Mouse (Mus musculus) central nervous system, embryonic 14 days (tissue): ENCODE results near the gene Sult2b1. TPM values are rescaled to one million over a fixed set of nuclear protein-coding genes. Genes with fewer than 3 reads are reported as not detected.

ENCODE experiments used
- polyA plus RNA-seq: library from polyadenylated mRNA; depleted of rRNA; stranded (reverse); fragments of >200 nt; gene quantifications from 2 replicates; pipeline ENCODE4 v1.2.3, GENCODE M21; 2012; rRNA removed

Sult2b1 gene
- 1.2 and 2.1 TPM in 2 replicates for polyA plus RNA-seq

DNA sequence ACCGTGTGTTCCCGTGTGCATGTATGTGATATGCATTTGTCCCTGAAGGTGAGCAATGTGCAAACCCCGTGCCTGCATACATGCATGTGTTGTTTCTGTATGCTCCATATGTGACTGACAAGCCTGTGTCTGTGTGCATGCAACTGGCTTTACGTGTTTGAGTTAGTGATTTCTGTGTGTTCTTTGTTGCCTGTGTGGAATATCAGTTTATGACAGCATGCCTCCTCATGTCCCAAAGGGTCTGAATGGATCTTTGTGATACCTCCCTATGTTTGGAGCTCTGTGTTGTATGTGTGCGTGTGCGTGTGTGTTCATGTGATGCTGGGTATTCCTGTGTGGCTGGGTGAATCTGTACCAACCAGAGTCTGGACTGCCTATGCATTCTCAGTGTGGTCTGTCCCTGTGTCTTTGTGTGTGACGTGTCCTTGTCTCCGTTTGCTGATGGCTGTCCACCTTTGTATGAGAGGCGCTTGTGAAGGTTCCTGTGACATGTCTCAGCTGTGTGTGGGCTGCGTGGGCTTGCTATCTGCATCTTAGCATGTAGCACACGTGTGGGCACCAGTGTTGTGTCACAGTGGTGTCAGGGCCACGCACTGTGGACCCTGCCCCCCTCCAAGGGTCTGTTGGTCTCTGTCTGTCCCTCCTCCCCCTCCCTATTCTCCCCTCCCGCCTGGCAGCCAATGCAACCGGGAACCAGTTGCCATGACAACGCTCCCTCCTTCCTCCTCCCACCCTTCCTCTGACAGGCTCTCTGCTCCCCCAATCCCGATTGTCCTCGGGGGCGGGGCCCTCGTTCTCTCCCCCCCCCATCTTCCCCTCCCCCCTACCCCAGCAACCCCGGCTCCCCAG, at the start of gene Sult2b1:
Gene Sult2b1 (minus strand): TSS at position 146 of the 849 bp plus-strand sequence.

DNA sequence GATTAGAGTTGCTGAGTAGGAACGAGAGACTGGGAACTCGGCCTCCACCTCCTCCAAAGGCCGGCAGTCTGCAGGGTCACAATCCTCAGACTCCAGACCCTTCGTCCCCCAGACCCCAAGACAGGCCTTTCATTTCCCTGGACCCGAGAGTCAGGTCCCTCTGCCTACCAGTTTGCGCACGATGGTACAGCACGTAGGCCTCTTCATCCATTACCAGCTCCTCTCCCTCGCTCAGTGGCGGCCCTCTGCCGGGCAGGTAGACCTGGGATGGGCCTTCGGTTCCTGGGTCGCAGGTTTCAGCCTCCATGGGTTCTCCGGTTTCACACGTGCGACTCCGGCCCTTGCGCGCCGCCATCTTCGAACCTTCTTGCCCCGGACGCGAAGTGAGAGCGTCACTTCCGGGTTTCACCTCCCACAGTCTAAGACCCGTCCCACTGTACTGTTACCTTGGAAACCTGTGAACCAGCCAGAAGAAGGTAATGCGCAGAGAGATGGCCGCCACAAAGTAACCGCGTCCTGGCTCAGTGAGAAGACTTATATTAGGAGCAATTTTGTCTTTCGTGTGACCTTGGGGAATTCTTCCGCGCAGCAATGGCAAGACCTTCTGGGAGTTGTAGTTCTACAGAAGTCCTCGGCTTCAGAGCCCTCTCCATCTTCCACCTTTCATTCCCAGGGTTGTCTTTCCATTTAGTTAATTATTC, 46.1 kb upstream of the Sult2b1 start, which contains the start of gene Grwd1:
Gene Grwd1 (minus strand): TSS at position 518 of the 701 bp plus-strand sequence.

DNA sequence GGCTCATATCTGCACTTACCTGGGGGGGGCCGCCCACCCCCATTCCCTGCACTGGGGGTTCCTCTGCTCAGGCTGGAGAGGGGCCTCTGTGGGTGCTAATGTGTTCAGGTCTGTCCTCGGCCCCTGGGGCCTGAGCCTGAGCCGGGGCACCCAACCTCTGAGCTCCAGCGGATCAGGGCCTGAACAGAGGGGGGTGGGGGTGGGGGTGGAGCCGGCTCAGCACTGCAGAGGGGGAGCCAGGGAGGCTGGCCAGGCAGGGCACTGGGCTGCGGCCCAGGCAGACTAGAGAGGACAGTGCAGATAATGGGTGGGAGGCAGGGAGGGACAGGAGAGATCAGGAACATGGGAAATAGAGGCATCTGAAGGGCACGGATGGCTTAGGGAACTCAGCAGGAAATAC, 40.1 kb upstream of the Sult2b1 start, which contains the start of gene Kcnj14:
Gene Kcnj14 (minus strand): TSS at position 185 of the 400 bp plus-strand sequence.

DNA sequence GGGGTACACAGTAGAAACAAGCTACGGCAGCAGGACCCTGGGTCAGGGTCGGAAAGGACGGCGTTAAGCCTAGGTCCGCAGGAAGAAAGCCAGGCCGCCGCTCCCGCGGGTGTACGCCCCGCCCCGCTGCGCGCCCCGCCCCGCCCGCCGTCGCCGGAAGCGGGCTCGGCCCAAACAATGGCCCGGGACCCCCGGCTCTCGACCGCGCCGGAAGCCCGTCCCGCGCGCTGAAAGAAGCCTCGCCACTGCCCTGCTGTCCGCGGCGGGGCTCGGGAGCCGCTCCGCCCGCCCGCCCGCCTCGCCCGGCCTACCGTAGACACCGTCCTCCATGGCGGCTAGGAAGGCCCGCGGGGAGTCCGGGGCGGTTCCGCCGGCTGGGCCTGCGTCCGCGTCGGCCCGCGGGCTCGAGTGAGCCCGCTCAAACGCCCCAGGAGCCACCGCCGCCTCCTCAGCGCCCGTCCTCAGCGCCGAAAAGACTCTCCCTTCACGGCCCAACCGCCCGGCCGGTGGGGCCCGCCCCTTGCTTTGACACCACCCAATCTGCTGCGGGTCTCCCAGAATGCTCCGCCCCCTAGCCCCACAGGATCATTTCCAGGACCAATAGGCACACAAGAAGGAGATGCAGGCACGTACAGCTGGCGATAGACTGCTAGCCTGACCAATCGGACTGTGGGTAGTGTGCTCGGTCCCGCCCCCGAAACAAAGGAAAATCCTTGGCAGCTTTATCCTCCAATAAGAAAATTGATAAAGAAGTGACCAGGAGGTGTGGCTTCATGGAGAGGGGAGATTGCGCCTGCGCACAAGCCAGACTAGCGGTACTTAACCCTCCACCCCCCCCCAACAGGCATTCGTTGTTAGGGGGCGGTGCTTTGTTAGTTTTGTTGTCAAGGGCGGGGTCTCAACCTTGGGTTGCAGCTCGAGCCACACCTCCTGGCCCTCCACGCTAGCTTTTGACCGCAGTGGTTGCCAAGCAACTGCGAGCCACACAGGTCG, 29.6 kb upstream of the Sult2b1 start, which contains the start of gene Cyth2:
Gene Cyth2 (minus strand): TSS at position 795 of the 993 bp plus-strand sequence.

DNA sequence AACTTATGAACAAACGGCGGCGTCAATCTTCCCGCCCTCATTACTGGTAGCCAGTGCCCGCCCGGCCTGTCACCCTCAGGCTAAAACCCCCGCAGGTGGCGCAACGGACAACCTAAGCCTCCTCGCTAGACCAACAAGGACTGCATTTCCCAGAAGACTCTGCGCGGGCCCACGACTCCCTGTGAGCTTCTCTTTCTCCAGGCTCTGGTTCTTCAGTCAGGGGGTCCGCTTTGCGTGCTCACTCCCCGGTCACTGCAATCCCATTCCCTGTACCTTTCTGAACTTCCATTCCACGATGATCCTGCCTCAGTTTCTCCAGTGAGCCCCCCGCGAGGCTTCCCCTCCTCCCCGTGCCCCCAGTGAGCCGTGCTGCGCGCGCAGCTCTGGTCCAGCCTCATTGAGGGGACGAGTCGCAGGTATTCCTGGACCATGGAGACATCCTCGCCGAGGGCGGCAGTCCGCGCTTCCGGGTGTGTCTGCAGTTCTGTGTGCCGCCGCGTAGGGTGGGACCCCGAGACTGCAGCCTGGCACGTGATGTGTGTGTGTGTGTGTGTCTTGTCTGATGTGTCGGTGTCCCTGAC, 868 bp downstream of the Sult2b1 start, which contains the start of gene Lmtk3:
Gene Lmtk3 (plus strand): TSS at position 228 of the 581 bp plus-strand sequence.

DNA sequence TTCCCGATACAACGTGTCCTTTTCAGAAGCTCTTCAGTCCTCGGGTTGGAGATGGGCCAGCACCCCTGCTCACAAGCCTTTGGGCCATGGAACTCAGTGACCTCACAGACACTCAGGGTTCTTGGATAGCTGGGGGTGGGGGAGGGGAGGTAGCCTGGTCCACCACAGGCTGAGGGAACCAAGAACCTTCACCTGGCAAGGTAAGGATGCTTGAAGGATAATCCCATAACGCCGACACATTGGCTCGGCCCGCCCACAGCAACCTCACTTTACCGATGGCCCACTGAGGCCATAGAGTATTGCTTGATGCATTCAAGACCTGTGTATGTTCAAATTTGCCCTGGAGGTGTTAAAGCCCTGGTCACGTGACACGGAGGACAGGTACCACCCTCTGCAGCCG, 58.8 kb downstream of the Sult2b1 start, which contains the start of gene Spaca4:
Gene Spaca4 (minus strand): TSS at position 101 of the 400 bp plus-strand sequence.

DNA sequence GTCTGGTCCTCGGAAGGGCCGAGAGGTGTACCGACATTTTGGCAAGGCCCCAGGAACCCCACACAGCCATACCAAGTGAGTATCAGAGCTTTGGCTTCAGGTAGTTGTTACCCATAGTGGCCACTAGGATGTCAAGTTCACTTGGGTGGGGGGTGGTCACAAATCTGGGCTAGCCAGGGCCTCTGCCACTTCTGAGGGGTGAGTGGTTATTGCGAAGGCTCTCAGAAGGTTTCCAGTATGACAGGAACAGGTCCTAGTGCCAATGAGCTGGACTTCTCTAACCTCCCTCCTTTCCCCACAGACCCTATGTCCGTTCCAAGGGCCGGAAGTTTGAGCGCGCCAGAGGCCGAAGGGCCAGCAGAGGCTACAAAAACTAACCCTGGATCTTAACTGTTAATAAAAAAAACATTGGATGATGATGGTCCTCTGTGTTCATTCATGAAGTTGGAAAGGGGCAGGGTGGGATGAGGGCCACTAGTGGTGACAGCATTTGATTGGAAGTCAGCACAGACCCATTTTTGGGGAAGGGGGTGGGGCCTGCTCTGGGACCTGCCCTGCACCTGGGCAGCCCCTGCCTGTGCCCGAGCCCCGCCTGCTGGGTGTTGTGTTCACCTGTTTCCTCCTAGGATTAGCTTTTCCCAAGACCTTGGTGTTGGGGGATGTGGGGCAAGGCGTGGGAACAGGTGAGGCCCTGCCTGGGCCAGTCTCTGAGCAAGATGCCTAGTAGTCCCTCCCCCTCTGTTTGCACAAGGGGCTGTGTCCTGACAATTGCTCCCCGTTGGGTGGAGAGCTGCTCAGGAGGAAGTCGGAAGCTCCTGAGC, 63.8 kb downstream of the Sult2b1 start, which contains the start of gene Fam83e:
Gene Fam83e (plus strand): TSS at position 800 of the 821 bp plus-strand sequence.

DNA sequence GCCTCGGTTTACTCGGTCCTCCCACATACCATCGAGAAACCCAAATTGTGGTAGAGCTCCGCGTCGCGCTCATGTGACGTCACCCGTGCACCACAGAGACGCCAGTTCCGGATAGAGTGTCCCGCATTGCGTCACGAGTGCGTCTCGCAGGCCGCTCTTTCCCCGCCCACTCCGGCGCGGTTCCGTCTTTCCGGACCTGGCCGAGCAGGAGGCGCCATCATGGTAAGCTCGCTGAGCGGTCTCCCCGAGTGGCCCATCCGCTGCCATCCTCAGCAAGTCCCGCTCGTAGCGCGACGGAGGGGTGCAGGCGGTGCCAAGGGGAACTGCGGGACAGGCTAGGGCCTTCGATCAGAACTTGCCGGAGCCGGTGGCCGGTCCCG, 66.6 kb downstream of the Sult2b1 start, which contains the start of gene Sphk2:
Gene Sphk2 (minus strand): TSS at position 85 of the 380 bp plus-strand sequence.

DNA sequence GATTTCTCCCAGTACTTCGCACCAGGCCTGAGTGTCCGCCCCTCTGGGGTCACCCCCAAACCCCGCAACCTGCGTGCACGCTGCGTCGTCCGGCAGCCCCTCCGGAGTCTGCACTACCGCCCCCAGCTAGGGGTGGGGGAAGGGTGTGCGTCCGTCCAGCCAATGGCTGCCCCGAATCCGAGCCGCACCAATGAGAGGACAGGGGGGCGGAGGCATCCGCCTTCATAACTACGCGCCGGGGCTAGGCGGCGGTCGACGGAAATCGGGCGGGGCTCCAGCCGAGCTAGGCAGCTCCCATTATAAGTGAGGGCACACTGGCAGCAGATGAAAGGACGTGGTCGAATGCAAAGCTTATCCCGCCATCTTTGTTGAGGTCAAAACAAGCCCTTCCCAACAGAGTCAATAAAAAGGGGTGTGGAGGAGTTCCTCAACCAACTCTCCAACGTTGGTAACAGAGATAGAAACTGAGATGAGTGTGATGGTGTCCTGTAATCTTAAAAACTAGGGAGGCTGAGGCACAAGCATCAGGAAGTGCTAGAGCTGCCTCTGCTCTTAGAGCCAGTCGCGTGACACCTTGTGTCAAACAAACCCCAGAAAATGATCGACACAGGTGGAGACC, 69.3 kb downstream of the Sult2b1 start, which contains the start of gene Rpl18:
Gene Rpl18 (plus strand): TSS at position 368 of the 619 bp plus-strand sequence.

DNA sequence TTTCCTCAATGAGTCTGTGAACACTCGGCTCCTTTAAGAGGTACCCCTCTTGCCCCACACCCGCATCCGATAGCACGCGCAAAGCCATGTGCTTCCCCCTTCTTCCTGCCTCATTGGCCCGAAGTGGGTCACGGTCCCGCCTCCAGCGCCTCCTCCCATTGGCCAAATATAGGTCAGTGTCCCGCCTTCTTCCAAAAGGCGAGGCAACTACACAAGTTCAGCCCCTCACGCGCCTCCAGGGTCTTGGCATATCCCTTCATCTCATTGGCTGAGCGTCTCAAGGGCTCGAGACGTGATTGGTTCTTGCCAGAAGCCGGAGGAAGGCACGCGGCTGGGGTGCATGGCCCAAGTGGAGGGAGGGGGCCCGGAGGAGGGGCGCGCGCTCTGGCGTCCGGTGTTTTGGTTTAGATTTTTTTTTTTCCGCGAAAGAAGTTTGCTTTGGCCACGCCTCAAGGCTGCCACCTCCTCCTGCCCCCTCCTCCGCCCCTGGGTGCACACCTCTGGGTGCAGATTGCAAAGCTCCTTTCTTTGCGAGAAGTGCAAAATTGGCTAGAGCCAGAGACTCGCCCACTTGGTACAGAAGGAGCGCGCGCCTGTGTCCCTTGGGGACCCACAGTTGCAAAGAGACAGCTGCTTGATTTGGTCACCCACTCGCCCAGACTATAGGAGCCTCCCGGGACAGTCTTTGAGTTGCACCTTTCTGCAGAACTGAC, 79.6 kb downstream of the Sult2b1 start, which contains the start of gene Dbp:
Gene Dbp (plus strand): TSS at position 359 of the 713 bp plus-strand sequence.

DNA sequence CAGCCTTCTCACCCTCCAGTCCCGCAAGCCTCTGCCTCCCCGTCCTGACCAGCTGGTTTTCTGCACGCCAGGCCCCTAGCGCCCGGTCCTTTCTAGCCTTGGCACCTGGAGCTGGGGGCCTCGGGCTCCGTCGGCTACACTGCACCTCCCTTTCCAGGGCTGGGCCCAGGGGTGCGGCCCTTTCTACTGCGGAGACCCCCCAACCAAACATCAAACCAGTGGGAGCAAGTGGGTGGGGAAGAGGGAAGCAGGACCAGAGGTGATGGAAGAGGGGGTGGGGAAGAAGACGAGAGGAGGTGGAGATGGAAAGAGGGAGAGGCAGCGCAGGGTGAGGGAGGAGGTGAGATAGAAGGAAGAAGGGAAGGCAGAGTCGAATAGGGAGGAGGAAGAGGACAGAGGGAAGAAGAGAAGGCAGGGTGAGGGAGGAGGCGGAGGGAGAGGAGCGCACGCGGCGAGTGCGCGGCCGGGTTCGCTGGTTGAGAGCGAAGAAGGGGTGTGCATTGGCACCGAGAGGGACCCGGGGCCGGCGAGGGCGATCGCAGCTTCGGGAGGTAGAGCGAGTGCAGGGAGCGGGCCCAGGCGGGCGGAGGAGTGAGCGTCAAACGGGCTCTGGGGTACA, 84.8 kb downstream of the Sult2b1 start, which contains the start of gene Car11:
Gene Car11 (plus strand): TSS at position 321 of the 619 bp plus-strand sequence.

DNA sequence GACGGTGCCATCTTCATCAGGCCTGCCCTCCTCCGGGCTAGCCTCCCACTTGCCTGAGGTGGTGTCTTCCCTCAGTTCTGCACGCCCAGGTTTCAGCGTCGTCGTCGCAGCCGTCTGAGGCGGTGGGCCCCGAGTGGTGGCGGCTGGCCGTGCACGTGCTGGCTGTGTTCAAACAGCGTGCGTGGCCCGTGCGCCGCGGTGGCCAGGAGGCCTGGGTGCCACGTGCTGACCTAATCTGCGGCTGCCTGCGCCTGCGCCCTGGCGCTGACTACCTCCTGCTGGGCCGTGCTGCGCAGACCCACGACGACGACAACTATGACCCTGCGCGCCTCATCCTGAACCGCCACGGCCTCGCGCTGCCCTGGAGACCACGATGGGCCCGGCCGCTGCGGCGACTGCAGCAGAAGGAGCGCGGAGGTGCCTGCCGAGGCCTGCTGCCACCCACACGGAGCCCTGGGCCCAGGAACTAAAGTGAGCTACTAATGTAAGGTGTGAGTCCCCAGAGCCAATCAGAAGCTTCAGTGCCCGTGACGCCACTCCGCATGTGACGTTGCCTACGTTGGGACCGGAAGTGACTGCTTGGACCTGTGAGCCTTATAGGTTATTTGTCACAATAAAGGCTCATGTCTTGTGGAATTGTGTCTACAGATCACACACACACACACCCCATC, 90.4 kb downstream of the Sult2b1 start, which contains the start of gene Sec1:
Gene Sec1 (minus strand): TSS at position 482 of the 671 bp plus-strand sequence.

DNA sequence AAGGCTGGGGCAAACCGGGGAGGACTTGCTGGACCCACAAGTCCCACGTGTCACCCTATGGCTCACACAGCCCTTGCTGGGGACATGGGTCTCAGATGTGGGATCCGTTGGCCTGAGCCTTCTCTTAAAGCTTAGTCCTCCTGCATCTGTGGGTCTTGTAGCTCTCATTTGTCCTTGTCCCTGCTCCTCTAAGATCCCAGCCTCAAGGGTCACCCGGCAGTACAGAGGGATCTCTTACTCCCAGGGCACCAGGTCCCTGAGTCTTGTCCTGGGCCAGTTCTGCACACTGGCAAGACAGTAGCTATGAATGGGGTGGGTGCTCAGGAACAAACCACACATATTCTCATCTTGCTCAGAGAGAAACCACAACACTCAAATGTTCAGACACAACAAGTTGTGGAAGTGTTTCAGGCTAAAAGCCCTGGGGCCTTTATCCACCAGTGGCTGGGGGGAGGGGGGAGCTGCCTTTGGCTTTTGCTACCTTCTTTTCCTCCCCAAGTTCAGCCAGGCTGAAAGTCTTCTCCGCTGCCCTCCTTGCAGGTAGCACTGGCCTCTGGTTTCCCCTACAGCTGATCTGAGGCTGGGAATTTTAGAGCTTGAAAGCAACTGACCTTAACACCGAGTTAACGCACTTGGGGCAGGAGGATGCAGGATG, 100.9 kb downstream of the Sult2b1 start, which contains the start of gene Ntn5:
Gene Ntn5 (plus strand): TSS at position 627 of the 655 bp plus-strand sequence.

